Mouse (Mus musculus) liver, embryonic 18 days (tissue): ENCODE measurements around the gene Ttn. TPM values are rescaled to one million over a fixed set of nuclear protein-coding genes. Genes with fewer than 3 reads are reported as not detected.

Experiments
- polyA plus RNA-seq: library from polyadenylated mRNA; depleted of rRNA; stranded (reverse); fragments of >200 nt; gene quantifications from 2 replicates; pipeline ENCODE4 v1.2.3, GENCODE M21; 2012; rRNA removed

Ttn gene
- under 0.01 and 0.01 TPM in 2 replicates for polyA plus RNA-seq

GRCm38 (mm10) chr2:76982391-76983145 is at the start of gene Ttn:
Gene Ttn (minus strand): TSS chr2:76982547.

GRCm38 (mm10) chr2:76674725-76675427 is 307.5 kb downstream of the Ttn start, which contains the start of gene Plekha3:
Gene Plekha3 (plus strand): TSS chr2:76675281.

GRCm38 (mm10) chr2:76672966-76673392 is 309.4 kb downstream of the Ttn start, which contains the start of gene Fkbp7:
Gene Fkbp7 (minus strand): TSS chr2:76673116.

Other genes starting within 250 kb of the Ttn start
- 4.3 and 4.4 TPM in 2 replicates for gene Ccdc141, start 188.1 kb upstream of the Ttn start, polyA plus RNA-seq